Comparison of ENCODE assay signal across 8 mouse cellular contexts in genomic region chr3:20154531-20155367, GRCm38 (mm10). TPM values are rescaled to one million over a fixed set of nuclear protein-coding genes. Genes with fewer than 3 reads are reported as not detected.
A peak's percentile ranks its signal among the peaks of the same experiment; 100 is the strongest.
DNase-seq lines count a peak whose midpoint lies in the region; ATAC-seq and TF ChIP-seq lines count a peak whose summit lies in the region.

Gyg (minus strand) TSS chr3:20155317.

- DNase-seq in B cell, adult 2 months = peak; percentile 66 to 69
- peak; percentile 77 for DNase-seq in naive thymus-derived CD4-positive, alpha-beta T cell, adult 2 months (ENCODE audit: low read depth)
- peak; percentile 65 for DNase-seq in splenic B cell, adult 2 months (ENCODE audit: low read depth, low spot score)

- H3K27ac ChIP-seq in bone marrow macrophage, adult 2 months (ENCODE audit: insufficient read depth, low read depth, low read length) = peak within 1 kb of the TSS; percentile 43
- H3K27ac ChIP-seq in heart, embryonic 11.5 days (ENCODE audit: low read depth, low read length) = peak within 1 kb of the TSS; percentile 90
- peak within 1 kb of the TSS; percentile 29; the same call in 1 of the 2 replicates for H3K27ac ChIP-seq in kidney, embryonic 15.5 days
- H3K27ac ChIP-seq in liver, embryonic 12.5 days = peak within 1 kb of the TSS; percentile 13; the same call in 1 of the 2 replicates

- TF ChIP-seq CTCF in bone marrow macrophage, adult 2 months (IDR thresholded peaks at IDR 0.05; ENCODE audit: low read depth, low read length) = no peak

- peak within 1 kb of the TSS; percentile 63 for H3K4me2 ChIP-seq in heart, embryonic 11.5 days
- H3K4me2 ChIP-seq in kidney, embryonic 15.5 days = peak within 1 kb of the TSS; percentile 88
- peak within 1 kb of the TSS; percentile 88 for H3K4me2 ChIP-seq in liver, embryonic 12.5 days

- peak within 1 kb of the TSS; percentile 69 for H3K4me3 ChIP-seq in bone marrow macrophage, adult 2 months (ENCODE audit: insufficient read depth, low read length)
- H3K4me3 ChIP-seq in heart, embryonic 11.5 days (ENCODE audit: low read depth, low read length) = peak within 1 kb of the TSS; percentile 87
- H3K4me3 ChIP-seq in kidney, embryonic 15.5 days (replicated peaks) = peak within 1 kb of the TSS; percentile 66
- peak within 1 kb of the TSS; percentile 68 for H3K4me3 ChIP-seq in liver, embryonic 12.5 days

- 0 out of 2 replicates have a peak, but pooled peaks cover 7% of the 10 kb centered on the region for H3K36me3 ChIP-seq in heart, embryonic 11.5 days (ENCODE audit: control insufficient read depth, insufficient read depth, low read length)
- peaks cover under 1% of the 10 kb centered on the region; the same call in 1 of the 2 replicates for H3K36me3 ChIP-seq in kidney, embryonic 15.5 days
- peaks cover 12% of the 10 kb centered on the region; the same call in 1 of the 2 replicates for H3K36me3 ChIP-seq in liver, embryonic 12.5 days
- peaks cover 2% of the 10 kb centered on the region; the same call in 1 of the 2 replicates for H3K36me3 ChIP-seq in splenic B cell, adult 2 months (ENCODE audit: control insufficient read depth, insufficient read depth, low read length, poor library complexity, severe bottlenecking)

- WGBS in heart, embryonic 11.5 days (ENCODE audit: insufficient replicate concordance) = 1% methylated on average over 60 of the region's 73 CpGs
- under 1% methylated on average over 71 of the region's 73 CpGs for WGBS in kidney, embryonic 15.5 days
- WGBS in liver, embryonic 12.5 days (ENCODE audit: insufficient replicate concordance) = under 1% methylated on average over 73 of the region's 73 CpGs

- H3K27me3 ChIP-seq in heart, embryonic 11.5 days (ENCODE audit: control insufficient read depth, insufficient read depth, low read length) = no peaks in the 10 kb centered on the region
- H3K27me3 ChIP-seq in kidney, embryonic 15.5 days = no peaks in the 10 kb centered on the region
- no peaks in the 10 kb centered on the region for H3K27me3 ChIP-seq in liver, embryonic 12.5 days (replicated peaks)
- no peaks in the 10 kb centered on the region for H3K27me3 ChIP-seq in splenic B cell, adult 2 months (ENCODE audit: control insufficient read depth, insufficient read depth, low read length, poor library complexity, severe bottlenecking)

- ATAC-seq in erythroblast, adult 5-6 weeks (replicated peaks; ENCODE audit: low FRiP score, poor library complexity, severe bottlenecking) = peak; percentile 69
- ATAC-seq in heart, embryonic 11.5 days (replicated peaks; ENCODE audit: insufficient number of reproducible peaks, low FRiP score, low TSS enrichment) = peak; percentile 93
- ATAC-seq in kidney, embryonic 15.5 days (replicated peaks; ENCODE audit: low FRiP score) = peak; percentile 97
- peak; percentile 91 for ATAC-seq in liver, embryonic 12.5 days

- H3K4me1 ChIP-seq in bone marrow macrophage, adult 2 months (ENCODE audit: control insufficient read depth, insufficient read depth, low read length) = peaks cover 14% of the 10 kb centered on the region
- H3K4me1 ChIP-seq in heart, embryonic 11.5 days (ENCODE audit: control insufficient read depth, insufficient read depth, low read length) = no peaks in the 10 kb centered on the region; the same call in 1 of the 2 replicates
- peaks cover 6% of the 10 kb centered on the region; the same call in 1 of the 2 replicates for H3K4me1 ChIP-seq in kidney, embryonic 15.5 days
- H3K4me1 ChIP-seq in liver, embryonic 12.5 days = peaks cover 20% of the 10 kb centered on the region; the same call in 1 of the 2 replicates

- peaks cover 4% of the 10 kb centered on the region for H3K9me3 ChIP-seq in heart, embryonic 11.5 days (replicated peaks; ENCODE audit: control insufficient read depth, low read length)
- H3K9me3 ChIP-seq in kidney, embryonic 15.5 days (replicated peaks) = peaks cover 4% of the 10 kb centered on the region; the same call in 1 of the 2 replicates
- H3K9me3 ChIP-seq in liver, embryonic 12.5 days (replicated peaks) = no peaks in the 10 kb centered on the region; the same call in 1 of the 2 replicates

- peak within 1 kb of the TSS; percentile 97 for H3K9ac ChIP-seq in heart, embryonic 11.5 days (ENCODE audit: low read depth, low read length)
- H3K9ac ChIP-seq in kidney, embryonic 15.5 days = peak within 1 kb of the TSS; percentile 62
- H3K9ac ChIP-seq in liver, embryonic 12.5 days = peak within 1 kb of the TSS; percentile 73

- TF ChIP-seq POLR2A in bone marrow macrophage, adult 2 months (IDR thresholded peaks at IDR 0.05; ENCODE audit: borderline replicate concordance, low read depth, low read length) = no peak

RNA-seq across cellular contexts. Expression of gene Gyg, which starts in this region (rescaled TPM):
- polyA plus RNA-seq in bone marrow macrophage, adult 2 months (2012; ENCODE audit: insufficient read depth, insufficient read length, missing spikeins) = 171 and 172 TPM in 2 replicates
- 42.5 and 48.1 TPM in 2 replicates for total RNA-seq in erythroblast, adult 5-6 weeks (2015; ENCODE audit: low replicate concordance)
- 13.7 and 15.5 TPM in 2 replicates for total RNA-seq in erythroblast, adult 5-6 weeks (2017; ENCODE audit: low replicate concordance)
- polyA plus RNA-seq in heart, embryonic 11.5 days (2014; fragmentation: Nextera tagmentation; extraction: Ambion mirVana) = 797 and 836 TPM in 2 replicates
- polyA plus RNA-seq in kidney, embryonic 15.5 days (2015; fragmentation: Nextera tagmentation; extraction: Ambion mirVana) = 39.0 and 39.9 TPM in 2 replicates
- polyA plus RNA-seq in liver, embryonic 12.5 days (2016; fragmentation: Nextera tagmentation; extraction: Ambion mirVana) = 26.6 and 27.4 TPM in 2 replicates

Comparison
In these comparisons a context has a peak if more than half of its experiments do, and no peak if none do; other contexts are left out.
1. Peak in every context shown above with its lines: DNase-seq, ATAC-seq, H3K4me3 ChIP-seq and H3K27ac ChIP-seq.
2. H3K27ac ChIP-seq: peak in every context shown above with its lines; median percentile 90 in heart, embryonic 11.5 days; 43 in bone marrow macrophage, adult 2 months; 29 in kidney, embryonic 15.5 days; 13 in liver, embryonic 12.5 days.